Mouse (Mus musculus): ENCODE measurements around the gene Plk2. TPM values are rescaled to one million over a fixed set of nuclear protein-coding genes. Genes with fewer than 3 reads are reported as not detected.

Gene Plk2
- polyA plus RNA-seq (2012; ENCODE audit: low replicate concordance): 2.6 and 4.0 TPM in 2 replicates

DNA sequence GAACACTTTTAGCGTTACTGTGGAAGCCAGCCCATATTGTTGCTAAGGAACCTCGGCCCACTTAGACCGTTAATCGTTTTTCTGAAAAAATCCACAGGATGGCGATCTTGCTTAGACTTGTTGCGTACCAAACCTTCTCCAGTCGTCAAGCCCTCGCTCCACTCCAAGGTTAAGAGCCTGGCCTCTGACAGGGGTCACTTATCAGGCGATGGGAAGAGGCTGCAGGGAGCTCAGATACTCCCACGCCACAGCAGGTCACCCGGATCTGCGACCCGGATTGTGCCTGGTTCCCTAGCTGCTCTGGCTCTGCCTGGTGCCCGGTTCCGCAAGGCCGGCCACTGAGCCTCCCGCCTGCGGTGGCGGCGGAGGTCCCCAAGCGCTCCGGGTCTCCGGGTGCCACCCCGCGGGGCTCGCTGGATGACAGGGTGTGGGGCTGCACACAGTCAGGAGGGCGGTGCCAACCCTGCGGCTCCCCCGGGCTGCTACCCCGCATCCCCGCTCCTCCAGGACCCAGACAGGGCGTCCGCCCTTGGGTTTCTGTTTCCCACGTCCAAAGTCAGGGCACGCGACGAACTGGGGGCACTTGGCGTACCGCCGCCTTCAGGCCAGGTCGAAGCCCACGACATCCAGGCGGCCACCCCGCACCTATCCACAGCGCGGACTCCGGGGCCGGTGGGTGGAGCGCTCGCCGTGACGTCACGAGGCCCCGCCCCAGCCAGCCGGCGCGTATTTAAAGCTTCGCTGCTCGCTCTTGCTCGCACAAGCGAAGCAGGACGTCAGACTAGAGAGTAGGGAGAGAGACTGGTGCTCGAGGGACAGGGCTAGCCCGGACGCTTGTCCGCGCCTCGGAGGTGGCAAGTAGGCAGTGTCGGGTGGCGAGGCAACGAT is at the start of gene Plk2:
TSS of gene Plk2 (plus strand) at position 756 of the 888 bp plus-strand sequence.

DNA sequence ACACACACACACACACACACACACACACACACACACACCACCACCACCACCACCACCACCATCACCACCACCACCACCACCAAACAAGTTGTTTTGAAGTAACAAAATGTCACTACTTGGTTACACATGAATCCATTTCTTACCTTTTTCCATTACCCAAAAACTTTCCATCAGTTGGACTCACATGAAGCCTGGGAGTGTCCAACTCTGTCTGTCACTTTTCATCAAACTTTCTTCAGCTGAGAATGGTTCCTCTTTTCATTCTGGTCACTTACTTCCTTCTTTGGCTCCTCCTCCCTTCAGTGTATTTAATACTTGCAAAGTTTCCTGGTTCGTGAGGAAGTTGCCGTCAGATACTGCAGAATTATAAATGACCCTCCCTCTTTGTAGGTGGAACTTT is 37.9 kb upstream of the Plk2 start, which contains the start of gene Gapt:
TSS of gene Gapt (minus strand) at position 259 of the 400 bp plus-strand sequence.

Other genes starting within 250 kb of the Plk2 start
- gene Rab3c, start 114.0 kb upstream of the Plk2 start, polyA plus RNA-seq (2012; ENCODE audit: low replicate concordance): not detected in 2 replicates
- gene Gapt, start 37.8 kb upstream of the Plk2 start, polyA plus RNA-seq (2012; ENCODE audit: low replicate concordance): not detected in 2 replicates

Measured in leukemia stem cell, adult 10-12 weeks (primary cell).